Comparison of ENCODE assay signal across 13 mouse cellular contexts in genomic region chr13:48768109-48768508, GRCm38 (mm10).
A peak's percentile ranks its signal among the peaks of the same experiment; 100 is the strongest.
DNase-seq lines count a peak whose midpoint lies in the region; ATAC-seq and TF ChIP-seq lines count a peak whose summit lies in the region.
"Had no signal": no experiment of that assay in that cellular context is flagged by ENCODE, and none has a peak within 500 bp of the region (broad histone marks: within the 10 kb centered on the region; RNA-seq: fewer than 3 reads in every experiment).

No protein-coding gene starts in this region.

- no peak for TF ChIP-seq POLR2A in brain, embryonic 14.5 days (IDR thresholded peaks at IDR 0.05; ENCODE audit: borderline replicate concordance, extremely low read depth, insufficient read depth, insufficient read length, poor library complexity, severe bottlenecking)

- ATAC-seq in hindbrain, embryonic 16.5 days, result peak; percentile 77
- no peak; the same call in 1 of the 2 replicates for ATAC-seq in midbrain, embryonic 16.5 days
- ATAC-seq: intestine, embryonic 15.5 days had no signal

- no peak overlapping the region for H3K4me3 ChIP-seq in hindbrain, embryonic 16.5 days (ENCODE audit: low read length)
- no peak overlapping the region for H3K4me3 ChIP-seq in midbrain, embryonic 16.5 days (ENCODE audit: low read depth, low read length)
- H3K4me3 ChIP-seq: intestine, embryonic 15.5 days; liver, embryonic 13.5 days had no signal

- H3K4me1 ChIP-seq in hindbrain, embryonic 16.5 days (ENCODE audit: control insufficient read depth, insufficient read depth, low read depth, low read length), result no peaks in the 10 kb centered on the region
- H3K4me1 ChIP-seq in midbrain, embryonic 16.5 days (ENCODE audit: control insufficient read depth, insufficient read depth, low read length), result peaks cover 7% of the 10 kb centered on the region
- H3K4me1 ChIP-seq: intestine, embryonic 15.5 days; liver, embryonic 13.5 days had no signal

- no peak overlapping the region for H3K9ac ChIP-seq in hindbrain, embryonic 16.5 days (ENCODE audit: low read depth, low read length)
- H3K9ac ChIP-seq in midbrain, embryonic 16.5 days (ENCODE audit: low read depth, low read length), result peak overlapping the region; percentile 17; the same call in 1 of the 2 replicates
- H3K9ac ChIP-seq: intestine, embryonic 15.5 days; liver, embryonic 13.5 days had no signal

- H3K36me3 ChIP-seq in hindbrain, embryonic 16.5 days (ENCODE audit: control insufficient read depth, insufficient read depth, low read length), result no peaks in the 10 kb centered on the region
- H3K36me3 ChIP-seq in midbrain, embryonic 16.5 days (ENCODE audit: control insufficient read depth, insufficient read depth, low read length), result no peaks in the 10 kb centered on the region
- H3K36me3 ChIP-seq: intestine, embryonic 15.5 days; liver, embryonic 13.5 days had no signal

- H3K4me2 ChIP-seq in hindbrain, embryonic 16.5 days (ENCODE audit: low read length), result no peak overlapping the region
- H3K4me2 ChIP-seq in midbrain, embryonic 16.5 days (ENCODE audit: low read length), result no peak overlapping the region
- H3K4me2 ChIP-seq: intestine, embryonic 15.5 days; liver, embryonic 13.5 days had no signal

- no peak overlapping the region for H3K27ac ChIP-seq in hindbrain, embryonic 16.5 days (ENCODE audit: low read depth, low read length)
- no peak overlapping the region for H3K27ac ChIP-seq in midbrain, embryonic 16.5 days (ENCODE audit: low read length)
- H3K27ac ChIP-seq: intestine, embryonic 15.5 days; liver, embryonic 13.5 days had no signal

- DNase-seq in layer of hippocampus, adult 11-12 months (ENCODE audit: low spot score), result peak; percentile 20
- DNase-seq in layer of hippocampus, postnatal 10 days (ENCODE audit: low spot score in 2 of 2), result no peak
- peak; percentile 76 for DNase-seq in brain, embryonic 14.5 days (ENCODE audit: low read depth)
- DNase-seq in cerebellum, postnatal 14 days, result no peak
- no peak for DNase-seq in embryo, embryonic 10.5 days (ENCODE audit: low spot score)
- DNase-seq: cerebellum, adult 11 months; heart, adult 11 months; kidney, postnatal 10 days; liver, embryonic 13.5 days; lung, postnatal 10 days had no signal

- no peaks in the 10 kb centered on the region for H3K27me3 ChIP-seq in hindbrain, embryonic 16.5 days (replicated peaks; ENCODE audit: control insufficient read depth, insufficient read depth, low read length)
- H3K27me3 ChIP-seq in midbrain, embryonic 16.5 days (ENCODE audit: control insufficient read depth, insufficient read depth, low read depth, low read length), result 0 out of 2 replicates have a peak, but pooled peaks cover 2% of the 10 kb centered on the region
- H3K27me3 ChIP-seq: liver, embryonic 13.5 days had no signal

- no peak for TF ChIP-seq CTCF in brain, embryonic 14.5 days (IDR thresholded peaks at IDR 0.05; ENCODE audit: borderline replicate concordance, extremely low read depth, insufficient read depth, insufficient read length)

- no peaks in the 10 kb centered on the region for H3K9me3 ChIP-seq in hindbrain, embryonic 16.5 days (ENCODE audit: control insufficient read depth, low read length)
- no peaks in the 10 kb centered on the region for H3K9me3 ChIP-seq in midbrain, embryonic 16.5 days (replicated peaks; ENCODE audit: control insufficient read depth, low read length, poor library complexity, severe bottlenecking)
- H3K9me3 ChIP-seq: intestine, embryonic 15.5 days; liver, embryonic 13.5 days had no signal

- WGBS in hindbrain, embryonic 16.5 days, result 51% methylated on average over 11 of the region's 11 CpGs
- WGBS in midbrain, embryonic 16.5 days, result 56% methylated on average over 11 of the region's 11 CpGs

Comparison
In these comparisons a context has a peak if more than half of its experiments do, and no peak if none do; other contexts are left out.
1. DNase-seq: peak in layer of hippocampus, adult 11-12 months (single experiment) and brain, embryonic 14.5 days (single experiment); none in layer of hippocampus, postnatal 10 days (0 of 2), cerebellum, postnatal 14 days (0 of 2) and embryo, embryonic 10.5 days (single experiment).